Mouse (Mus musculus) embryonic fibroblast, embryonic 13.5 days (primary cell): Measurements from ENCODE around the gene Pik3r1. TPM values are rescaled to one million over a fixed set of nuclear protein-coding genes. Genes with fewer than 3 reads are reported as not detected.

Experiments
- H3K27ac ChIP-seq: 2 replicates; pipeline ENCODE4 v1.5.1; 2012; ENCODE audit warnings: low read length, control low read depth, inconsistent platforms; ENCODE audit not compliant: insufficient read depth
- H3K4me1 ChIP-seq: 2 replicates; pipeline ENCODE4 v1.6.1; 2011; ENCODE audit warnings: low read length; ENCODE audit not compliant: control insufficient read depth, insufficient read depth
- H3K4me3 ChIP-seq: 2 replicates; pipeline ENCODE4 v1.5.1; 2011; ENCODE audit warnings: mild to moderate bottlenecking, control low read depth, low read length; ENCODE audit not compliant: insufficient read depth
- CTCF ChIP-seq: IDR thresholded peaks from 2 replicates; pipeline ENCODE4 v1.5.1; 2011; ENCODE audit warnings: mild to moderate bottlenecking, control low read depth, low read length, moderate library complexity, borderline replicate concordance; ENCODE audit not compliant: insufficient read depth
- POLR2A ChIP-seq: IDR thresholded peaks from 2 replicates; pipeline ENCODE4 v1.6.1; 2011; ENCODE audit warnings: low read depth, mild to moderate bottlenecking, control low read depth, low read length, moderate library complexity
- polyA plus RNA-seq: library from polyadenylated mRNA; stranded (reverse); fragments of >200 nt; gene quantifications from 2 replicates; pipeline ENCODE4 v1.2.4, GENCODE M21; 2011; ENCODE audit warnings: low read depth; ENCODE audit not compliant: missing spikeins, insufficient read length

Gene Pik3r1
- polyA plus RNA-seq, 1 experiment = 78.3 TPM

DNA sequence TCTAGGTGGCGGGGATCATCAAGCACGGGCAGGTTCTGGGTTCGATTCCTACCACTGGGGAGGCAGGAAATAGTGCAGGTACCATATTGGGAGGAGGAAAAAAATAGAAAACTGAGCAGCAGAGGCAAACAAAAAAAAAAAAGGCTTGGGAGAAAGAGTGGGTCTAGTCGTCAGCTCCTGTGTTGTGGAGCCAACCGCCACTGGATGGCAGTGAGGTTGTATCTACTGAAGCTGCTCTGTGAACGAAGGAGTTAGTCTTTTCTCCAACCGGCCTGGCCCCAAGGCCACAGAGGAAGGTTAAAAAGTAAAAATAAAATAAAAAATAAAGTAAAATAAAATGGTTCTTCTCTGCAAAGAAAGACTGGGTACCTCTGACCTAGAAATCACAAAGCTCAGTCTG is 39.2 kb downstream of the Pik3r1 start:
- Histone ChIP-seq H3K4me3 (no peak overlapping the region), H3K27ac (peak overlapping the region; percentile 82), H3K4me1 (peaks cover 25% of the 10 kb centered on the region)
- TF ChIP-seq POLR2A (no peak), CTCF (peak; percentile 65; the same call in 1 of the 2 replicates)

DNA sequence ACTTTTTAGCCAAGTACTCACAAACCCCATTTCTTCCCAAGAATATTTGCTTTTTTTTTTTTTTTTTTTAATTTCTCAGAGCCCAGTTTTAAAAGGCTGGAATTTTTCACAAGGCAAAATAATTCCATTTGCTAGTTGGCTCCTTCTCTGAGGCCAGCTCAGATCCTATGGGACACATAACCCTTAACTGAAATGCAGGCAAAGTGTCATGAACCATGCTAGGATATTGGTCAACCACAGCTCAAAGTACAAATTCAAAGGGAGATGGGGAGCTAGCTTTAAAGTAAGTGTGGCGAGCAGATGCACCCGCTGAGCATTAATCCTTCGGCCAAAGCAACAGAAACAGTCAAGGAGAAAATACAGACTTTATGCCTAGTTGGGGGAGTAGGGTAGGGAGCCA is 39.7 kb downstream of the Pik3r1 start:
- peak overlapping the region; percentile 82 for H3K27ac ChIP-seq
- H3K4me1 ChIP-seq = peaks cover 25% of the 10 kb centered on the region
- no peak for TF ChIP-seq CTCF
- TF ChIP-seq POLR2A = no peak
- no peak overlapping the region for H3K4me3 ChIP-seq

DNA sequence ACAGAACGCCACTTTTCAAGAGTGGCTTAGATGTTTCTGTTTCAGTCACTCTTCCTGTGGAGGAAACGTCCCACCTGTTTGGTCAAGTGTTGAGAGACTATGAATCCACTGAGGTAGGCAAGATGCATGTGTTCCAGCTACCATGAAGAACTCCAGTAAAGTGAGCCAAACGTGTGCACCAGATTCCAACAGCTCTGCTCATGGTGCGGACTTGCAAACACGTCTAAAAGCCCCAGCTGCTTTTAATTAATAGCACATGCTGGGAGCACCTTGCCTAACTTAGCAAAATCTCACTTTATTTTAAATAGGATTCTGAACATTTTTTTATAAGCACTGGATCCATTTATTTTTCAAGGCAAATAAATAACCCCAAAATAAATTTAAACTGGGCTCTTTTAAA is 40.2 kb downstream of the Pik3r1 start:
- Histone ChIP-seq H3K27ac (peak overlapping the region; percentile 38; the same call in 1 of the 2 replicates), H3K4me3 (no peak overlapping the region), H3K4me1 (peaks cover 25% of the 10 kb centered on the region)
- TF ChIP-seq POLR2A = no peak
- no peak for TF ChIP-seq CTCF

DNA sequence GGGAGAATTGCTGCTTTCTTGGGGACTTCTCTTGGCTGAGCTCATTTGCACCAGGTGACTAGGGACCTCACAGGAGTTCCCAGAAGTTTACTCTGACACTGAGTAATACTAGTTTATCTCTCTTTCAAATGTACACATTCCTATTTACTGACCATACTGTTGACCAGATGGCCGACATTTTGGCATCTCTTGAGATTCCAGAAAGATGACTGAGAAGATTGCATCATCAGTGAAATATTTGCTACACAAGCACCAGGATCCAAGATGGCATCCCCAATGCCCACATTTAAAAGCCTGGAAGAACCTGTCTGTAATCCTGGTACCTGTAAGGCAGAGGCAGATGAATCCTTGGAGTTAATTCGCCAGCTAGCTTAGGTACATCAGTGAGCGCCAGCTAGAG is 41.1 kb downstream of the Pik3r1 start:
- Histone ChIP-seq H3K4me3 (no peak overlapping the region), H3K27ac (peak overlapping the region; percentile 25), H3K4me1 (peaks cover 32% of the 10 kb centered on the region)
- TF ChIP-seq POLR2A (no peak), CTCF (no peak)

DNA sequence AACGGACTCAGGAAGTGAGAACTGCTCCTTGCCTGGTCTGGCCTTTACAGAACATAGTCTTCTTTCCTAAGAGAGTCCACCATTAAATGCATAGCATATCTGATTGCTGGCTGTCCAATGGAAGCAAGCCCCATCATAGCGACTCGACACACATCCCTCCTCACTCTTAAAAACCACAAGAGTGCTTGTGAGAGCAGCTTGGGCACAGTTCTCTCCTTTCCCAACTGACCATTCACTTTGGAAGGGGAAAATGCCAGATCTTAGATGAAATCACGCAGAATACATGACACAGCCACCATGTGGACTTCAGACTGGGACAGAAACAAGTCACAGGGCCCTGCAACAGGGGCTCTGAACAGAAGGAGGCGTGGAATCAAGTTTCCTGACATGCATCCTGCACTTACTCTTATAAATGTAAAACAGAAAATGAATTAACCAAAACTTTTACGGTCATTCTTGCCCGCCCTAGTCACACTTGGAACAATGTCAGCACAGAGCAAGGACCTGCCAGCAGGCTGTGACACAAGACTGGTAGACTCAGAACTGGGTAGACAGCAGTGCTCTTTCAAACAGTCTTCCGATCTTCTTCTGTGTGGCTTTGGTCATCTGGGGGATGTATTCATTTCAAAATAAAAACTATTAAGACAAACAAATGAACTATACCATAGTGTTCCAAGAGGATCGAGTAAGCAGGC is 46.0 kb downstream of the Pik3r1 start:
- Histone ChIP-seq H3K27ac (peak overlapping the region; percentile 78), H3K4me3 (no peak overlapping the region), H3K4me1 (peaks cover 35% of the 10 kb centered on the region)
- TF ChIP-seq CTCF = no peak
- 0 out of 2 replicates have a peak, but pooled peaks have one; percentile 13 for TF ChIP-seq POLR2A

DNA sequence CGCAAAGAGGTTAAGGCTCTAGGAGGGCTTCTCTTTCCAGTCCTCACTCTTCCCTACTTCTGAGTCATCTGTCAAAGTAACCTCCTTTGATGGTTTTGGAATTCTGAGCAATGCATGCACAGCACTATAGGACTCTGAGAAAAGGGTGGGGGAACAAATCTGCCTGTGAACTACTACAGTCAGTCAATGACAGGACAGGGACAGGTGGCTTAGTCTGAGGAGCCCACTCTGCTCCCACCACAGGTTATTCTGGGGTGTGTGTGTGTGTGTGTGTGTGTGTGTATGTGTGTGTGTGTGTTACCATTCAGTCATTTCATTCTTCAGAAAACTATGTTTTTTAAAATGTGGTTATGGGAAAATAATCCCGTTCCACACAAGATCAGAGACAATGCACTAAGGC is 46.9 kb downstream of the Pik3r1 start:
- no peak overlapping the region for H3K4me3 ChIP-seq
- peaks cover 35% of the 10 kb centered on the region for H3K4me1 ChIP-seq
- peak overlapping the region; percentile 78 for H3K27ac ChIP-seq
- TF ChIP-seq CTCF (no peak), POLR2A (no peak)

DNA sequence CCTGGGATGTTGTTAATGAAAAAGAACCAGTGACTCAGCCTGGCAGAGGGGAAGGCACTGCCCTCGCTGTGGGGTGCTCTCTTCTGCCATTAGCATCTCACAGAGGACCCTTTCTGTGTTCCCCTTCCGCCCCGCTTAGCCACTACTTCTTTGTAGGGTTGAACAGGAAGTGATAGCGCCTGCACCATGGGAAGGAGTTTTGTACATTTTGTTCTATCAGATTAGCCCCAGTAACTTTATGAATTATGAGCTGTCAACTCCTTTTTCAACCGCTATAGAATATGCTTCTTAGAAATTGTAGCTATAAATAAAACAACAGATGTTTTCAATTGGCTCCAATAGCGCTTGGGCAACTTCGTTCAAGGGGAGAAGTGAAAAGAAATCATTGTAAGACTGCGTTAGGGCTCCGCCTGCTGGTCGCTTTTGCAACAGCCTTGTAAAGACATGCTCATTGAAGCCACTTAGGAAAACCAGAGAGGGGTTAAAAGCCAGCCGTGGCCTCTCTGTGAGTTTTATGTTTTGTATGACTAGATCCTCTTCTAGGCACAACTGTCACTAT is 48.6 kb downstream of the Pik3r1 start:
- H3K27ac ChIP-seq = peak overlapping the region; percentile 86
- H3K4me3 ChIP-seq = no peak overlapping the region
- H3K4me1 ChIP-seq = peaks cover 35% of the 10 kb centered on the region
- TF ChIP-seq POLR2A = no peak
- peak; percentile 23; the same call in 1 of the 2 replicates for TF ChIP-seq CTCF

DNA sequence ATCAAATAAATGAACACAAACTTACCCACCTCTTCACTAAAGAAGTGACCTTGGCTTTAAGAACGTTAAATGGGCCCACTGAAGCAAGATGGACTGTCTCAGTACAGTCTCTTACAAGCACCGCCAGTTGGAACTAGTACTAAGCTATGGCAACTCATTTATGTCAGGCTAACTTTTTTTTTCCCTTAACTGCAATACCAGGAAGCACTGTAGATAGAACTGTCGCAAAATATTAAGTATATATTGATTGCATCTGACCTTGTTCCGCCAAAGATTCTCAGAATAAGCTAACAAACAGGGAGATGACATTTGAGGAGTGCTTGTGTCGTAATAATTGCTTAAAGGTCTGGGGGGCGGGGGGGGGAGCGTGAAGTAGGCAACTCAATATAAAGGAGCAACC is 49.3 kb downstream of the Pik3r1 start:
- Histone ChIP-seq H3K27ac (peak overlapping the region; percentile 86), H3K4me1 (peaks cover 35% of the 10 kb centered on the region), H3K4me3 (no peak overlapping the region)
- TF ChIP-seq CTCF = no peak
- TF ChIP-seq POLR2A = no peak

DNA sequence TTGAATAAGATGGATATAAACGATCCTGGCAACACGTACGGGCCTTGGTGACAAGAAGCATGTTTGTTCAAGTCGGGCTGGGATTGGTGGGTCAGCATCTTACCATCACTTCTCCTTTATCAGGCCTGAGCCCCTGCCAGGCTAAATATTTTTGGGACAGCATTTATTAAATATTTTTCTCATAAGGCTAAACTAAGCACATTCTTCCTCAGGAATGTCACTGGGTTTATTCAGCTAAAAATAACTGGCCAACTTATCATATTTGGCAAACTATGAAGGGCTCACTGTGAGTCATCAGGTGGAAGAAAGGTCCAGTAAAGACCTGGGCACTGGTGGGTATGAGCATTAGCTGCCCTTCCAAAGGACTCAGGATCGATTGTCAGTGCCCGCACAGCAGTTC is 50.2 kb downstream of the Pik3r1 start:
- TF ChIP-seq POLR2A (no peak), CTCF (no peak)
- peak overlapping the region; percentile 85 for H3K27ac ChIP-seq
- no peak overlapping the region for H3K4me3 ChIP-seq
- H3K4me1 ChIP-seq = peaks cover 35% of the 10 kb centered on the region

DNA sequence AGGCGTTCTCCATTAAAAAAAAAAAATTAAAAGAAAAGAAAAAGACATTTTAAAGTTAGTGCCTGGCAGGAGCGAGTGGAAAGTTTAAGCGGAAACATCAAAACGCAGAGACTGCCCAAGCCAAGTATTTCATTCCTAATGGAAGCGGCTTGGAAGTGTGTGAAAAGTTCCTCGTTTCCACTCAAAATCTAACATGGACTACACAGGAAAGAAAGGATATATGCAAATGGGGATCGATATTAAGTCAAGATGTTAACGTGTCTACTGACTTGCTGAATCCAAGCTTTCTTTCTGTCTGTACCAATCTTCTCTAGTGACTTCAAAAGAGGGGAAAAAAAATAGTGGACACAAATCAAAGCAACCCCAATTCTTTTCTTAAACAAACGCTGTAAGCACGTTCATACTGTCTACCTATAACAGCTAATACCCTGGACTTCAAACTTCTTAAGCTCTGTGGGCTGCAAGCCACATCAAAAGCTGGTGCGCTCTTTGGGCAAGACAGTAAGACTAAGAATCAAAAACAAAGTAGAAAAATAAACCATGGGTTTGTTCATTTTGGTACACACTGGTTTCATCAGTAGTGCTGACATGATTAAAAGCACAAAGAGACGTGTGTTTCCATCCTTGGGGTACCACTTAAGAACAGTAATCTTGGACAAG is 54.5 kb downstream of the Pik3r1 start:
- Histone ChIP-seq H3K27ac (peak overlapping the region; percentile 66), H3K4me1 (peaks cover 13% of the 10 kb centered on the region), H3K4me3 (no peak overlapping the region)
- TF ChIP-seq POLR2A = no peak
- TF ChIP-seq CTCF = no peak
